Mouse (Mus musculus): ENCODE measurements around the gene Aspg. TPM values are rescaled to one million over a fixed set of nuclear protein-coding genes. Genes with fewer than 3 reads are reported as not detected.
A peak's percentile ranks its signal among the peaks of the same experiment; 100 is the strongest.

Gene Aspg
- polyA plus RNA-seq, 1 experiment: 16.8 TPM

DNA sequence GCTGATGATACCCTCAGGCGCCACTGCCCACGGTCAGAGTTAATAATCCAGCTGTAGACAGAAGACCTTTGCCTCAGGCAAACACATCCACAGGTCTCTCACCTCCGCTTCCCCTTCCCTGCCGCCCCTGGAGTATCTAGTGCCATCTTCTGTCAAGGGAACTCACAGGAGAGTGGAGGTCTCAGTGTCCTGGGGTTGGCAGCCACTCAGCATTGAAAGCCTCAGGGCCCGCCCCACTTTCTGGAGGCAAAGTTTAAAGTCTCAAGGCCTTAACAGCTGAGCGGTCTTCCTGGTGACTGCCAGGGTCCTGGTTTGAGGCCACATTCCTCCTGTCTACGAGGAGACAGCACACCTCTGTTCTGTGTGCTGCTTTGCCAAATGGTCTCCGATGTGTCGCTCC is 3.2 kb downstream of the Aspg start:
- H3K4me1 ChIP-seq (ENCODE audit: control insufficient read depth, insufficient read depth, low read length): no peaks in the 10 kb centered on the region
- H3K4me3 ChIP-seq (replicated peaks; ENCODE audit: extremely low read depth, low read depth, low read length): no peak overlapping the region
- no peak for DNase-seq
- TF ChIP-seq POLR2A (IDR thresholded peaks at IDR 0.05; ENCODE audit: borderline replicate concordance, extremely low read depth, low read depth, low read length) (no peak), CTCF (IDR thresholded peaks at IDR 0.05; ENCODE audit: insufficient read depth, low read length) (no peak)
- WGBS: 73% methylated on average over 9 of the region's 9 CpGs

DNA sequence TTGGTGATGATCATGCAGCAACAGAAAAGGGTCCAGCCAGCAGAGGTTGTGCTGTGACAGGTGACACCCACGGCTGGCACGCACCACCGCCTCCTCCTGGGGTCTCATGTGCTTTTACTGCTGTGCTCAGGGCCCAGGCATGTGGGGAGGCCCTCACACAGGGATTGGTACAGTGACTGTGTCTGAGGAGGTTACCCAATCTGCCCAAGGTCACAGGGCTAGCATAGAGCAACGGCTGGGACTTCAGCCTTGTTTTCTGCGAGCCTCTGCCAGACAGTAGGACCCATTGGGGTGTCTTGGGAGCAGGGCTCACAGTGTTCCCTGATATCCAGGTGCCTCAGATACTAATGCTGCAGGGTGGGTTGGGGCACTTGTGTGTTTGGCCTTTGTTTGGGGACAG is 4.8 kb downstream of the Aspg start:
- 79% methylated on average over 5 of the region's 5 CpGs for WGBS
- DNase-seq: no peak
- TF ChIP-seq POLR2A (IDR thresholded peaks at IDR 0.05; ENCODE audit: borderline replicate concordance, extremely low read depth, low read depth, low read length) (no peak), CTCF (IDR thresholded peaks at IDR 0.05; ENCODE audit: insufficient read depth, low read length) (no peak)

DNA sequence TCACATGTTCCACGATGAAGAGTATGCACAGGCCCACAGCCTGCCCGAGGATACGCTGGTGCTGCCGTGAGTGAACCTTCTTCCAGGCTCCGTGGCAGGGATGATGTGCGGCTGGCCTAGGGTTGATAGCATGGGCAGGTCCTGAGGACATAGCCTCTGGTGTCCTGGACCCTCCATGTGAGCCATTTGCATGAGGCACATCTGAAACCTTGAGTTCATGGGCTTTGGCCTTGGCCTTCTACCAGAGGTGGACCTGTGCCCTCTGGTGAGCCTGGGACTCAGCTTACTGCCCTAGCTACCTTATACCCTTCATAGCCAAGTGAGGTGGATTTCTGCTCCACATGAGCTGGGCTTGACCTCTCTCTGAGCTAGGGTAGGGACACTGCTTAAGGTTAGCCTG is 5.8 kb downstream of the Aspg start:
- no peak for DNase-seq
- no peak overlapping the region for H3K4me3 ChIP-seq (replicated peaks; ENCODE audit: extremely low read depth, low read depth, low read length)
- no peaks in the 10 kb centered on the region for H3K4me1 ChIP-seq (ENCODE audit: control insufficient read depth, insufficient read depth, low read length)
- no peak for TF ChIP-seq POLR2A (IDR thresholded peaks at IDR 0.05; ENCODE audit: borderline replicate concordance, extremely low read depth, low read depth, low read length)
- no peak for TF ChIP-seq CTCF (IDR thresholded peaks at IDR 0.05; ENCODE audit: insufficient read depth, low read length)
- 90% methylated on average over 6 of the region's 6 CpGs for WGBS

More for the DNA sequence above, 4.8 kb downstream of the Aspg start:
- Histone ChIP-seq H3K4me3 (replicated peaks; ENCODE audit: extremely low read depth, low read depth, low read length) (no peak overlapping the region), H3K4me1 (ENCODE audit: control insufficient read depth, insufficient read depth, low read length) (no peaks in the 10 kb centered on the region)

DNA sequence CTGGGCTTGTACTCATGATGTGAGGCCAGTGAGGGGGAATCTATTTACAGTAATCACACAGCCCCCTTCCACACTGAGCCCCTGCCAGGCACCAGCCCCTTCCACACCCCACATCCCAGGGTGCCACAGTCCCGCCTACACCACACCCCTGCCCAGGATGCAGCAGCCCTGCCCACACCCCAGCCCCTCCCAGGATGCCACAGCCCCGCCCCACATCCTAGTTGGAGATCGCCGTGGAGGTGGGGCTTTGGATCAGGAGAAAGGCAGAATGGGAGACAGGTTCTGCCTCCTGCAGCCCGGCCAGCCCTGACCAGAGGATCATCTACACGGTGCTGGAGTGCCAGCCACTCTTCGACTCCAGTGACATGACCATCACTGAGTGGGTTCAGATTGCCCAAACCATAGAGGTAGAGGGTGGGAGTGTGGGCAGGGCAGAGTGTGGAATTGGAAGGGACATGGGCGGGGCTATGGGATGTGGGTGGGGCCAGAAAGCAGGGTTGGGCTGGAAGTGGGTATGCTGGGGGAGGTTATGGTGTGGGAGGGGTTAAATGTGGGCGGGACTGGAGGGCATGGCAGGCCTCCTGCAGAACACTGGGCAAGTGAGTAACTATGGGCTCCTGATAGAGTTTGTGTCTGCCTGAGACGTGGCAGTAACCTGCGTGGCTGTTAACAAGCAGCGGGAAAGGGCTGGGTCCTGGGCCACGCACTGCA is 6.4 kb downstream of the Aspg start:
- 26% methylated on average over 13 of the region's 13 CpGs for WGBS
- no peak for DNase-seq
- no peak overlapping the region for H3K4me3 ChIP-seq (replicated peaks; ENCODE audit: extremely low read depth, low read depth, low read length)
- no peaks in the 10 kb centered on the region for H3K4me1 ChIP-seq (ENCODE audit: control insufficient read depth, insufficient read depth, low read length)
- TF ChIP-seq POLR2A (IDR thresholded peaks at IDR 0.05; ENCODE audit: borderline replicate concordance, extremely low read depth, low read depth, low read length) (no peak), CTCF (IDR thresholded peaks at IDR 0.05; ENCODE audit: insufficient read depth, low read length) (no peak)

DNA sequence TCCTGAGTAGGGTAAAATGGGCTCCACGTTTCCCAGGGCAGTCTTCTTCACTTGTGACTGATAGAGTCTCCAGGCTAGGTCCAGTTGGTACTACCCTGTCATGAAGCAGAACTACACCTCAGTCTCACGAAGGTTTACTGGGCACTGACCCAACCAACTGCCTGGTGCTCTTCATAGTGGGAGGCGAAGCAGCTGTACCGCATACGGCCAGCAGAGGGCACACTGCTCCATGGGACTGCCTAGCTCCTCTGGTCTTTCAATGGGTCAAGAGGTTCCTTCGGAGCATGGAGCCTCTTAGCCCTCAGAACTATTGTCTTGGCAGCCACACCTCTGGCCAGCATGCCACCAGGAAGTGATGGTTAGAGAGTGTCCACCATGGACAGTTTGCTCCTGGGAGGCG is 7.2 kb downstream of the Aspg start:
- 13% methylated on average over 7 of the region's 7 CpGs for WGBS
- peak; percentile 90 for DNase-seq
- TF ChIP-seq CTCF (IDR thresholded peaks at IDR 0.05; ENCODE audit: insufficient read depth, low read length) (peak; percentile 99), POLR2A (IDR thresholded peaks at IDR 0.05; ENCODE audit: borderline replicate concordance, extremely low read depth, low read depth, low read length) (no peak)
- Histone ChIP-seq H3K4me1 (ENCODE audit: control insufficient read depth, insufficient read depth, low read length) (no peaks in the 10 kb centered on the region), H3K4me3 (replicated peaks; ENCODE audit: extremely low read depth, low read depth, low read length) (no peak overlapping the region)

DNA sequence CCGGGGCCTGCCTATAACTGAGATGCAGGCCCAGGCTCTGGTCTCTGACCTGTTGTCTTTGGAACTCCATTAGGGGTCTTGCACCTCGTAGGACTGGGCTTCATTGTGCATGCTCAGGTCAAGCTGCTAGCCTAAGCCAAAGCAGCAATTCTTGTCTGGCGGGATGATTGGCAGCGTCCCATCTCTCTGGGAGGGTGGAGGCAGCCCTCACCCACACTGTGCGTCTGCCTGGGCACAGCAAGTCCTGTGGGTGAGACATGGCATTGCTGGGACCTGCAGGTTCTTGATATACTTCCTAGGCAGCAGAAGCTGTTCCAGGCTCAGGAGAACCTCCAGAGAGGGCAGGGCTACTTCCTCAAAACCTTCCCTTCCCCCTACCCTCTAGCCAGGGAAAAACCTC is 10.5 kb downstream of the Aspg start:
- Histone ChIP-seq H3K4me3 (replicated peaks; ENCODE audit: extremely low read depth, low read depth, low read length) (no peak overlapping the region), H3K4me1 (ENCODE audit: control insufficient read depth, insufficient read depth, low read length) (no peaks in the 10 kb centered on the region)
- no peak for DNase-seq
- TF ChIP-seq CTCF (IDR thresholded peaks at IDR 0.05; ENCODE audit: insufficient read depth, low read length) (no peak), POLR2A (IDR thresholded peaks at IDR 0.05; ENCODE audit: borderline replicate concordance, extremely low read depth, low read depth, low read length) (no peak)
- WGBS: 76% methylated on average over 5 of the region's 5 CpGs

DNA sequence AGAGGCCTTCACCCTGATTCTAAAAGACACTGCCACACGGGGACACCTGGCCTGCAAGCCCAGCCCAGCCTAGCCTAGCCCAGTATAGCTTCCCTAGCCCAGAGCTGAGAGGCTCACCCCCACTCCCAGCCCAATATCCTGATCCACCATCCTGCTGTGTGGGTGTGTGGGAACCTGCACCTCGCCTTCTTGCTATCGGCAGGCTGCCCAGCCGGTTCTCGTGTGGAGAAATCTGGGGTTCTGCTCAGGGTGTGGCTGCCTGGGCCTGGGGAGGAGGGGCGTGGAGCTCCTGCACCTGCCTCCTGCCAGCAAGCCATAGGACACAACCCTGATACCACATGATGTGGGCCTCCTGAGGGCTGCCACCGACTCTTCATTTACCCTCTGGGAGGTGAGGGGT is 11.2 kb downstream of the Aspg start:
- no peak overlapping the region for H3K4me3 ChIP-seq (replicated peaks; ENCODE audit: extremely low read depth, low read depth, low read length)
- DNase-seq: no peak
- WGBS: 75% methylated on average over 7 of the region's 7 CpGs
- no peaks in the 10 kb centered on the region for H3K4me1 ChIP-seq (ENCODE audit: control insufficient read depth, insufficient read depth, low read length)
- TF ChIP-seq POLR2A (IDR thresholded peaks at IDR 0.05; ENCODE audit: borderline replicate concordance, extremely low read depth, low read depth, low read length) (no peak), CTCF (IDR thresholded peaks at IDR 0.05; ENCODE audit: insufficient read depth, low read length) (no peak)

DNA sequence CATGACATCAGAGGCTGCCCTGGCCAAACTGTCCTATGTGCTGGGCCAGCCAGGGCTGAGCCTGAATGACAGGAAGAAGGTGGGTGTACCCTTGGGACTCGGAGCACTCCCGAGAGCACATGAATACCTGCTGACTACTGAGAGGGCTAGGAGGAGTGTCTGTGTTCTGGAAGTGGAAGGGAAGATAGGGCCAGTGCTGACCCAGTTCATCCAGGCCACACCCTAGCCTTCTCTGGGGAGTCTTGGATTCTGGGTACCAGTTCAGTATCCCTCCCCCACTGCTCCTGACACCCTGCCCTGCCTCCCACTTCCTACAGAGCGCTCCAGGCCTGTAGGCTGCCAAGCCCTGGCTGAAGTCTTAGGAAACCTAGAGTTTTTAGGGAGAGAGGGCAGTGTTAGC is 14.7 kb downstream of the Aspg start:
- WGBS: 45% methylated on average over 3 of the region's 3 CpGs
- Histone ChIP-seq H3K4me3 (replicated peaks; ENCODE audit: extremely low read depth, low read depth, low read length) (no peak overlapping the region), H3K4me1 (ENCODE audit: control insufficient read depth, insufficient read depth, low read length) (peaks cover 1% of the 10 kb centered on the region; the same call in 1 of the 2 replicates)
- no peak for DNase-seq
- TF ChIP-seq CTCF (IDR thresholded peaks at IDR 0.05; ENCODE audit: insufficient read depth, low read length) (no peak), POLR2A (IDR thresholded peaks at IDR 0.05; ENCODE audit: borderline replicate concordance, extremely low read depth, low read depth, low read length) (no peak)

DNA sequence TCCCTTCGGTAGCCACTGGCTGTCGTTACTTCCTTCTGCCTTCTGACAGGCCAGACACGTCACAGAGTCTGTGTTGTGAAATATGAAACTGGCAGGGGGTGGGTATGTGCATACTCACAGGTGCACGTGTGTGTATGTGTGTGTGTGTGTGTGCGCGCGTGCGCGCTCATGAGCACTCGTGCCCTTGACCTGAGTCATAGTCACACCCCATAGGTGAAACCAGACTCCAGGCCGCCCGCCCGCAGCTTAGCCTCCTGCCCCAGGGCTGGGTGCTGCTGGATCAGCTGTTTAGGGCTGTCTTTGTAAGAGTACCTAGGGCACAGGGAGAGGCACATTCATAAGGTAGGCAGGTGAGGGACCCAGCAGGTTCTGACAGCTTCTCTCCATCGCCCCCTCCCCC is 19.4 kb downstream of the Aspg start:
- WGBS: 57% methylated on average over 14 of the region's 14 CpGs

DNA sequence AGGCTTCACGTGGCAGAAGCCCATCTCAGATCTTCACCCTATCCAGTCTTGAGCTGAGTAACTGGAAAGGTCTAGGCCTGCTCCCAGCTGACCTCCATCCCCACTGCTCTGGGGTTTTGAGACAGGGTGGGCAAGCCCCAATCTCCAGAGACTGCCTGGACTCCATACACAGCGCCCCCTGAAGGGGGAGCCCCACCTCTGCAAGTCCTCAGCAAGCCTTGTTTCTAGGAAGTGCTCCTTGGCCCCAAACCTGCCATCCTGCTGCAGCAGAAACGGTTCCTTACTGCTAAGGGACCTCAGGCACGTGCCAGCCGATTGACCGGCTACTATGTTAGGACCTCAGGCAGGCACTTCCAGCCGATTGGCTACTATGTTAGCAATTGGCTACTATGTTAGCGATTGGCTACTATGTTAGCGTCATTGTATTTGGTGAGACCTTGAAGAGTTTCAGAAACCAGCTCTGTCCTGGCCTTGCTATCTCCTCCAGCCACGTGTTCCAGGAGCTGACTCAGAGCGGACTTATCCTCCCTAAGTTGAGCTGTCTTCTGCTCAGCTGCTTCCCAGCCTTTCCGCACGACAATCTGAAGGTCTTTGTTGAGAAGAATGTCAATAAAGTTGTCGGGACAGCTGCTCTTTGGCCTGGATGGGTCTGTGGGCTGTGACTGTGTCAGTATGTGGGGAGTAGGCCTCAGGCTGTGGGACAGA is 20.6 kb downstream of the Aspg start:
- no peak for DNase-seq
- TF ChIP-seq CTCF (IDR thresholded peaks at IDR 0.05; ENCODE audit: insufficient read depth, low read length): no peak
- TF ChIP-seq POLR2A (IDR thresholded peaks at IDR 0.05; ENCODE audit: borderline replicate concordance, extremely low read depth, low read depth, low read length): no peak
- WGBS: 69% methylated on average over 14 of the region's 14 CpGs
- no peak overlapping the region for H3K4me3 ChIP-seq (replicated peaks; ENCODE audit: extremely low read depth, low read depth, low read length)
- peaks cover 4% of the 10 kb centered on the region; the same call in 1 of the 2 replicates for H3K4me1 ChIP-seq (ENCODE audit: control insufficient read depth, insufficient read depth, low read length)

More for the DNA sequence above, 19.4 kb downstream of the Aspg start:
- TF ChIP-seq POLR2A (IDR thresholded peaks at IDR 0.05; ENCODE audit: borderline replicate concordance, extremely low read depth, low read depth, low read length): no peak
- no peak for TF ChIP-seq CTCF (IDR thresholded peaks at IDR 0.05; ENCODE audit: insufficient read depth, low read length)
- H3K4me1 ChIP-seq (ENCODE audit: control insufficient read depth, insufficient read depth, low read length): peaks cover 4% of the 10 kb centered on the region; the same call in 1 of the 2 replicates
- H3K4me3 ChIP-seq (replicated peaks; ENCODE audit: extremely low read depth, low read depth, low read length): no peak overlapping the region
- peak; percentile 55 for DNase-seq

Measured in lung, adult 2 months (tissue).